Mouse (Mus musculus): ENCODE data around the gene Bpifb9a.
"Not testable (repeated sequence)": the region's sequence is repeated elsewhere in the genome, so short reads cannot be mapped to it uniquely, and the experiment has no call there.

The Bpifb9a gene

GRCm38 (mm10) chr2:154304604-154305003 lies 47.0 kb downstream of the Bpifb9a start:
- not testable (repeated sequence) for DNase-seq (ENCODE audit: low read depth, low spot score)

GRCm38 (mm10) chr2:154306927-154307326 lies 49.3 kb downstream of the Bpifb9a start, which contains the start of gene Bpifb9b:
Gene Bpifb9b (plus strand): TSS chr2:154307227.
- not testable (repeated sequence) for DNase-seq (ENCODE audit: low read depth, low spot score)

- DNase-seq (ENCODE audit: low read depth, low spot score), result not testable (repeated sequence)
These were observed 56.1 kb downstream of the Bpifb9a start for GRCm38 (mm10) chr2:154313771-154314170.

Data from c-Kit-negative CD71-positive TER-119-positive erythroid progenitor cells, embryonic 14.5 days (primary cell).